Mouse (Mus musculus): Measurements from ENCODE around the gene Dohh.

DNA sequence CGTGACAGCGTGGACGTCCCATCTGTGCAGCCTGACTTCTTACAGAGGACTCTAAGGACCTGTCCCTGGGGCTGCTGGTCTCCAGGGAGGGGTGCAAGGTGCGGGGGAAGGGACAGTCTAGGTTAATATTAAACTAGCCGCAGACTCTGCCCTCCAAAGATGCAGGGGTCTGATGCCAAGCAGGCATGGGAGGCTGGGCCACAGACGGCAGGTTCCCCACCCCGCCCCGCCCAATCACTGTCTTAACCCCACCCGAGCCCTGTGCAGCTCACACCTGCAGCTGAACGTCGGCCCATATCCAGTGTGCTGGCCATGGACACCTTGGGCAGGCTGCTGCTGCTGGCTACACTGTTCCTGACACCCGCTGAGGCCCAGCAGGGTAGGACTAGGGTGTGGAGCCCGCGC, 8.6 kb downstream of the Dohh start, which contains the start of gene Smim24:
- TF ChIP-seq CTCF (conservative IDR thresholded peaks at IDR 0.05; ENCODE audit: low read length) (no peak), NANOG (IDR thresholded peaks at IDR 0.05; ENCODE audit: borderline replicate concordance, low read length) (no peak)
